Mouse (Mus musculus) CH12.LX (cell line): Measurements from ENCODE around the gene Pdzd2.

Experiments
- HCFC1 ChIP-seq: IDR thresholded peaks from 2 replicates; pipeline ENCODE4 v1.6.1; 2012; ENCODE audit warnings: low read depth, mild to moderate bottlenecking, inconsistent platforms, low read length, improper control_type of control experiment
- POLR2A ChIP-seq: IDR thresholded peaks from 2 replicates; pipeline ENCODE4 v1.6.1; 2011; ENCODE audit warnings: low read depth, mild to moderate bottlenecking, improper control_type of control experiment, low read length

DNA sequence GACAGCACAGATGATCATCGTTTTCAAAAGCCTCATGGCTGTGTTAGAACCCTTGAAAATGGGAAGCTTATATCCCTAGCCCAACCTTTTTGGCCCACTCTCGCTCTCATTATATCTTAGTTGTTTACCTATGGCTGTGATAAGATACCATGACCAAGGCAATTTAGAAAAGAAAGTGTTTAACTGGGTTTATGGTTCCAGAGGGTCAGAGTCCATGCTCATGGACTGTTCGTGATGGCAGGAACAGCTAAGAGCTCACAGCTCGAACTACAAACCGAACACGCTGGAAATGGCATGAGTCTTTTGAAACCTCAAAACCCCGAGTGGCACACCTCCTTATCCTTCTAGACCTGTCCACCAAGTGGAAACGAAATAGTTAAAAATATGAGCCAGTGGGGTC lies 11.2 kb upstream of the Pdzd2 start:
- no peak for TF ChIP-seq POLR2A
- TF ChIP-seq HCFC1 = no peak
